Mouse (Mus musculus) MEL (cell line): ENCODE results near the gene Tbc1d9b. TPM values are rescaled to one million over a fixed set of nuclear protein-coding genes. Genes with fewer than 3 reads are reported as not detected.

ENCODE experiments used
- DNase-seq: peaks from one replicate; pipeline ENCODE4 v3.0.0; 2011; ENCODE audit warnings: low read depth, low spot score
- H3K27ac ChIP-seq: 2 replicates; pipeline ENCODE4 v1.5.1; 2012; ENCODE audit warnings: low read depth, mild to moderate bottlenecking, control low read depth, low read length, moderate library complexity; ENCODE audit not compliant: control insufficient read depth
- H3K27me3 ChIP-seq, 2 experiments: fragments of 150-350 bp in 1 of 2; sonication (generic) in 1 of 2; 2 replicates each; pipeline ENCODE4 v1.6.1; 2012; ENCODE audit warnings: low read length in 2 of 2, mild to moderate bottlenecking in 2 of 2, improper control_type of control experiment in 1 of 2, moderate library complexity in 1 of 2; ENCODE audit not compliant: insufficient read depth in 2 of 2, control insufficient read depth in 1 of 2
- H3K36me3 ChIP-seq, 2 experiments: 2 replicates each; pipeline ENCODE4 v1.6.1; 2012 to 2014; ENCODE audit warnings: low read length in 2 of 2, improper control_type of control experiment in 1 of 2, inconsistent platforms in 1 of 2, mild to moderate bottlenecking in 1 of 2; ENCODE audit not compliant: insufficient read depth in 2 of 2, control insufficient read depth in 1 of 2
- H3K4me1 ChIP-seq, 2 experiments: fragments of 150-350 bp in 1 of 2; sonication (generic) in 1 of 2; 2 replicates each; pipeline ENCODE4 v1.6.1; 2012; ENCODE audit warnings: low read length in 2 of 2, improper control_type of control experiment in 1 of 2, mild to moderate bottlenecking in 1 of 2; ENCODE audit not compliant: insufficient read depth in 2 of 2, control insufficient read depth in 1 of 2
- H3K4me3 ChIP-seq, 2 experiments: fragments of 150-350 bp in 1 of 2; sonication (generic) in 1 of 2; 2 replicates each; pipeline ENCODE4 v1.5.1; 2012; ENCODE audit warnings: low read depth in 2 of 2, low read length in 2 of 2, mild to moderate bottlenecking in 2 of 2, moderate library complexity in 2 of 2, control low read depth in 1 of 2, improper control_type of control experiment in 1 of 2; ENCODE audit not compliant: control insufficient read depth in 1 of 2, insufficient read depth in 1 of 2
- H3K79me2 ChIP-seq: 2 replicates; pipeline ENCODE4 v1.6.1; 2012; ENCODE audit warnings: mild to moderate bottlenecking, low read length, moderate library complexity; ENCODE audit not compliant: control insufficient read depth, poor library complexity, insufficient read depth
- H3K9ac ChIP-seq: 2 replicates; pipeline ENCODE4 v1.6.1; 2012; ENCODE audit warnings: low read depth, mild to moderate bottlenecking, control low read depth, low read length, moderate library complexity; ENCODE audit not compliant: control insufficient read depth, poor library complexity, severe bottlenecking
- H3K9me3 ChIP-seq: fragments of 150-350 bp; sonication (generic); replicated peaks from 2 replicates; pipeline ENCODE4 v1.6.1; 2012; ENCODE audit warnings: mild to moderate bottlenecking, low read length, improper control_type of control experiment, moderate library complexity; ENCODE audit not compliant: insufficient read depth
- BHLHE40 ChIP-seq: IDR thresholded peaks from 2 replicates; pipeline ENCODE4 v1.6.1; 2012; ENCODE audit warnings: low read depth, mild to moderate bottlenecking, inconsistent platforms, low read length, improper control_type of control experiment, borderline replicate concordance
- CHD1 ChIP-seq: IDR thresholded peaks from 2 replicates; pipeline ENCODE4 v1.6.1; 2012; ENCODE audit warnings: low read depth, mild to moderate bottlenecking, inconsistent platforms, low read length, improper control_type of control experiment
- CHD2 ChIP-seq: IDR thresholded peaks from 2 replicates; pipeline ENCODE4 v1.6.1; 2011; ENCODE audit warnings: low read length, improper control_type of control experiment
- ELF1 ChIP-seq: IDR thresholded peaks from 2 replicates; pipeline ENCODE4 v1.6.1; 2014; ENCODE audit warnings: low read depth, mild to moderate bottlenecking, inconsistent platforms, low read length, improper control_type of control experiment, moderate library complexity
- ETS1 ChIP-seq: IDR thresholded peaks from 2 replicates; pipeline ENCODE4 v1.6.1; 2012; ENCODE audit warnings: low read depth, mild to moderate bottlenecking, inconsistent platforms, low read length, improper control_type of control experiment, moderate library complexity
- GABPA ChIP-seq: IDR thresholded peaks from 2 replicates; pipeline ENCODE4 v1.6.1; 2012; ENCODE audit warnings: low read depth, mild to moderate bottlenecking, inconsistent platforms, low read length, improper control_type of control experiment, moderate library complexity
- GATA1 ChIP-seq: IDR thresholded peaks from 2 replicates; pipeline ENCODE4 v1.6.1; 2011; ENCODE audit warnings: low read depth, low read length, improper control_type of control experiment
- HCFC1 ChIP-seq: IDR thresholded peaks from 2 replicates; pipeline ENCODE4 v1.6.1; 2012; ENCODE audit warnings: low read depth, mild to moderate bottlenecking, inconsistent platforms, low read length, improper control_type of control experiment, moderate library complexity
- JUND ChIP-seq: IDR thresholded peaks from 2 replicates; pipeline ENCODE4 v1.6.1; 2011; ENCODE audit warnings: low read depth, mild to moderate bottlenecking, improper control_type of control experiment, low read length
- KAT2A ChIP-seq: conservative IDR thresholded peaks from 2 replicates; pipeline ENCODE4 v1.6.1; 2012; ENCODE audit warnings: low read depth, low read length, improper control_type of control experiment, inconsistent platforms
- MAZ ChIP-seq: IDR thresholded peaks from 2 replicates; pipeline ENCODE4 v1.6.1; 2012; ENCODE audit warnings: low read depth, mild to moderate bottlenecking, inconsistent platforms, low read length, improper control_type of control experiment
- MYB ChIP-seq: IDR thresholded peaks from 2 replicates; pipeline ENCODE4 v1.6.1; 2011; ENCODE audit warnings: mild to moderate bottlenecking, low read depth, low read length, improper control_type of control experiment
- MYC ChIP-seq: IDR thresholded peaks from 2 replicates; pipeline ENCODE4 v1.6.1; 2011; ENCODE audit warnings: low read depth, mild to moderate bottlenecking, low read length, improper control_type of control experiment, moderate library complexity
- NELFE ChIP-seq: IDR thresholded peaks from 2 replicates; pipeline ENCODE4 v1.6.1; 2011; ENCODE audit warnings: low read depth, low read length, improper control_type of control experiment
- POLR2AphosphoS2 ChIP-seq: IDR thresholded peaks from 2 replicates; pipeline ENCODE4 v1.6.1; 2011; ENCODE audit warnings: low read length, improper control_type of control experiment
- RAD21 ChIP-seq: IDR thresholded peaks from 2 replicates; pipeline ENCODE4 v1.6.1; 2011; ENCODE audit warnings: mild to moderate bottlenecking, low read depth, low read length, improper control_type of control experiment
- RCOR1 ChIP-seq: IDR thresholded peaks from 2 replicates; pipeline ENCODE4 v1.6.1; 2012; ENCODE audit warnings: low read depth, mild to moderate bottlenecking, inconsistent platforms, low read length, improper control_type of control experiment
- SIN3A ChIP-seq: IDR thresholded peaks from 2 replicates; pipeline ENCODE4 v1.6.1; 2012; ENCODE audit warnings: low read length, improper control_type of control experiment, inconsistent platforms
- TAL1 ChIP-seq: IDR thresholded peaks from 2 replicates; pipeline ENCODE4 v1.6.1; 2012; ENCODE audit warnings: mild to moderate bottlenecking, inconsistent platforms, low read length, moderate library complexity, mixed read lengths
- TCF12 ChIP-seq: IDR thresholded peaks from 2 replicates; pipeline ENCODE4 v1.6.1; 2014; ENCODE audit warnings: low read depth, mild to moderate bottlenecking, inconsistent platforms, low read length, improper control_type of control experiment, moderate library complexity
- USF2 ChIP-seq, 2 experiments: IDR thresholded peaks; 2 replicates each; pipeline ENCODE4 v1.6.1; 2011 to 2012; ENCODE audit warnings: improper control_type of control experiment in 2 of 2, low read length in 2 of 2, borderline replicate concordance in 1 of 2, inconsistent platforms in 1 of 2, low read depth in 1 of 2, mild to moderate bottlenecking in 1 of 2; ENCODE audit not compliant: insufficient read depth in 1 of 2
- ZC3H11A ChIP-seq: IDR thresholded peaks from 2 replicates; pipeline ENCODE4 v1.6.1; 2012; ENCODE audit warnings: low read depth, mild to moderate bottlenecking, inconsistent platforms, low read length, improper control_type of control experiment
- ZNF384 ChIP-seq: IDR thresholded peaks from 2 replicates; pipeline ENCODE4 v1.6.1; 2012; ENCODE audit warnings: low read depth, mild to moderate bottlenecking, inconsistent platforms, low read length, improper control_type of control experiment
- polyA plus RNA-seq, 2 experiments: library from polyadenylated mRNA; stranded (reverse) in 1 of 2; unstranded in 1 of 2; fragments of >175 nt in 1 of 2; fragments of >200 nt in 1 of 2; gene quantifications; 2 replicates each; pipeline versions ENCODE4 v1.2.1 to v1.2.4; 2012; ENCODE audit warnings: low replicate concordance in 2 of 2, low read depth in 1 of 2; ENCODE audit not compliant: insufficient read length in 2 of 2, insufficient read depth in 1 of 2, missing spikeins in 1 of 2
- total RNA-seq: library from RNA; depleted of rRNA; stranded (reverse); fragments of 300-350 nt; gene quantifications from 2 replicates; pipeline ENCODE4 v1.2.3, GENCODE M21; 2012

Tbc1d9b gene
- total and polyA plus RNA-seq, 3 experiments, result 18.6 to 32.5 TPM; not detected in 1

DNA sequence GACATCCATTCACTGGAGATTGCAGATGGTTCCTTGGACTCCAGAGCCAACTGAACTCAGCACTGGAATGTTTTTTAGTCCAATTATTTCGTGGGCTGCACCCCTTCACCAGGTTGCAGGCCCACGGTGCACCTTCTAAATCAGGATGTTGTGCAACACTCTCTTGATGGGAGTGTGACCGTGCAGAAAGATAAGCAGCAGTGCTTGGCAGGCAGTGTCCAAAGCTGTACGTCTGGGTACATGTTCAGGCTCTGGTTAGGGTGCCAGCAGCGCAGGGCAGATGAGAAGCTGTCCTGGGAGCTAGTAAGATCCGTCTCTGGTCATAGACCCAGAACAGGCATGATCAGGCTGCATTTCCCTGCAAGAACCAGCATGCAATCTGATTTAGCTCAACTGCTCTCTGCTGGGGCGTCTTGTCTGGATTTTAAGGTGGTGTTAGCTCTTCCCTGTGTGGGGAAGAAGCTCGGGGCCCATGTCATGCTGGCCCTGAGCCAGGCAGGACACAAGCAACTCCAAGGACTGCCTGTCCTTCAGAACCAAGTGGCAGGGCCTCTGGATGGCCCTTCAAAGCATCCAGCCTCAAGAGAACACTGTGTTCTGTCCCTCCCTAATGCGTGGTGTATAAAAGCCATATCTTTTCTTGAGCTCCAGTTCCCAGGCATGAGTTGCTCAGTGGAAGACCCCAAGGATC lies 16.2 kb downstream of the Tbc1d9b start:
- Histone ChIP-seq H3K27me3 (no peaks in the 10 kb centered on the region), H3K4me3 (no peak overlapping the region), H3K36me3 (peaks cover 0 to 8% of the 10 kb centered on the region in 2 experiments; a peak in 1 of 4 replicates), H3K4me1 (no peaks in the 10 kb centered on the region), H3K9ac (no peak overlapping the region), H3K79me2 (no peaks in the 10 kb centered on the region), H3K27ac (no peak overlapping the region), H3K9me3 (no peaks in the 10 kb centered on the region)
- no peak for TF ChIP-seq MYC
- TF ChIP-seq POLR2AphosphoS2, result no peak
- no peak for TF ChIP-seq TAL1
- TF ChIP-seq CHD1, result no peak
- DNase-seq, result no peak

DNA sequence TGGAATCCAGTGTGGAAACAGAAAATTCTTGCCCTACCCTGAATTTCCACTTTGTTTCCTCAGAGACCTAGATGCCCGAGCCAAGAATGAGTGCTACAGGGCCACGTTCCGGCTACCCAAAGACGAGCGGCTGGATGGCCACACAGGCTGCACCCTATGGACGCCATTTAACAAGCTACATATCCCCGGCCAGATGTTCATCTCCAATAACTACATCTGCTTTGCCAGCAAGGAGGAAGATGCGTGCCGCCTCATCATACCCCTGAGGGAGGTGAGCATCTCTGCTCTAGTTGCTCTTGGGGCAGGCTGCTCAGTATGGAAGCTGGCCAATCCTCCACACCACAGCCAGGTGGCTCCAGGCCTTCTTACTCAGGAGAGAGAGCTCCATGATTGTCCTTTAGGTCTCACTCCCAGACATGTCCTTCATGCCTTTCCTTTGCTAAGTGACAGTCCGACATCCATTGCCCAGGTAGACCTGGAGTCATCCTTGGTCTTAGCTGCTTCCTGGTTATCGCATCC lies 16.8 kb downstream of the Tbc1d9b start:
- Histone ChIP-seq H3K4me1 (no peaks in the 10 kb centered on the region), H3K4me3 (no peak overlapping the region), H3K27ac (no peak overlapping the region), H3K36me3 (peaks cover 0 to 8% of the 10 kb centered on the region in 2 experiments; a peak in 1 of 4 replicates), H3K9ac (no peak overlapping the region), H3K9me3 (no peaks in the 10 kb centered on the region), H3K27me3 (no peaks in the 10 kb centered on the region), H3K79me2 (no peaks in the 10 kb centered on the region)
- no peak for TF ChIP-seq ZNF384
- TF ChIP-seq MAZ, result no peak
- no peak for TF ChIP-seq USF2 (IDR thresholded peaks at IDR 0.05; ENCODE audit: borderline replicate concordance in 1 of 2, insufficient read depth in 1 of 2, low read depth in 1 of 2, low read length in 2 of 2)
- no peak for TF ChIP-seq GATA1
- no peak for TF ChIP-seq TAL1
- no peak for TF ChIP-seq RAD21
- no peak for TF ChIP-seq TCF12
- TF ChIP-seq MYB, result no peak
- TF ChIP-seq CHD2, result no peak
- no peak for TF ChIP-seq NELFE
- no peak for TF ChIP-seq ELF1
- no peak for TF ChIP-seq HCFC1
- no peak for TF ChIP-seq JUND
- TF ChIP-seq KAT2A, result no peak
- no peak for TF ChIP-seq SIN3A
- no peak for TF ChIP-seq BHLHE40
- TF ChIP-seq GABPA, result no peak
- TF ChIP-seq ETS1, result no peak
- TF ChIP-seq ZC3H11A, result no peak
- no peak for TF ChIP-seq RCOR1
- DNase-seq, result no peak
